Mouse (Mus musculus) cerebellum, postnatal 4 days (tissue): ENCODE data around the gene Klrb1b.

Source experiments
- DNase-seq, 2 experiments: peaks; one replicate each; pipeline ENCODE4 v3.0.0; 2022; ENCODE audit warnings: low spot score in 2 of 2, mixed read lengths in 1 of 2

The Klrb1b gene

GRCm38 (mm10) chr6:128826132-128826531, at the start of gene Klrb1b, which contains the start of gene Gm44511:
Gene Klrb1b, minus strand, starts transcription at chr6:128826331.
Gene Gm44511, minus strand, starts transcription at chr6:128826315.
- DNase-seq = no peak

GRCm38 (mm10) chr6:128871910-128872610, 45.9 kb upstream of the Klrb1b start:
- no peak for DNase-seq

GRCm38 (mm10) chr6:128868861-128869260, 42.7 kb upstream of the Klrb1b start:
- no peak for DNase-seq

- DNase-seq = no peak
Measured at GRCm38 (mm10) chr6:128857976-128858375, 31.8 kb upstream of the Klrb1b start.

- peak in 1 of 2 experiments; percentile 61 for DNase-seq
Measured at GRCm38 (mm10) chr6:128856250-128856649, 30.1 kb upstream of the Klrb1b start.

- no peak for DNase-seq
Measured at GRCm38 (mm10) chr6:128855477-128855876, 29.3 kb upstream of the Klrb1b start.

- no peak for DNase-seq
Measured at GRCm38 (mm10) chr6:128854895-128855294, 28.8 kb upstream of the Klrb1b start.

GRCm38 (mm10) chr6:128854024-128854820, 28.1 kb upstream of the Klrb1b start:
- DNase-seq = peak in 1 of 2 experiments; percentile 73

- no peak for DNase-seq
Measured at GRCm38 (mm10) chr6:128852766-128853165, 26.6 kb upstream of the Klrb1b start.

GRCm38 (mm10) chr6:128851151-128851550, 25.0 kb upstream of the Klrb1b start:
- DNase-seq = no peak

- no peak for DNase-seq
Measured at GRCm38 (mm10) chr6:128850671-128851070, 24.5 kb upstream of the Klrb1b start.

- peak in 1 of 2 experiments; percentile 47 for DNase-seq
Measured at GRCm38 (mm10) chr6:128849902-128850301, 23.8 kb upstream of the Klrb1b start.

- no peak for DNase-seq
Measured at GRCm38 (mm10) chr6:128847401-128847800, 21.3 kb upstream of the Klrb1b start.

GRCm38 (mm10) chr6:128845998-128846542, 19.9 kb upstream of the Klrb1b start:
- no peak for DNase-seq

- peak; percentile 85 to 93 for DNase-seq
Measured at GRCm38 (mm10) chr6:128845319-128845979, 19.3 kb upstream of the Klrb1b start.

GRCm38 (mm10) chr6:128844586-128845080, 18.5 kb upstream of the Klrb1b start:
- DNase-seq = no peak

GRCm38 (mm10) chr6:128844131-128844530, 18.0 kb upstream of the Klrb1b start:
- no peak for DNase-seq

- no peak for DNase-seq
Measured at GRCm38 (mm10) chr6:128843479-128843992, 17.4 kb upstream of the Klrb1b start.

- peak; percentile 85 to 93 for DNase-seq
Measured at GRCm38 (mm10) chr6:128842945-128843478, 16.9 kb upstream of the Klrb1b start.

- no peak for DNase-seq
Measured at GRCm38 (mm10) chr6:128842356-128842944, 16.3 kb upstream of the Klrb1b start.
